Mouse (Mus musculus) erythroblast, adult 5-6 weeks (primary cell): ENCODE results near the gene Vmn1r64. TPM values are rescaled to one million over a fixed set of nuclear protein-coding genes. Genes with fewer than 3 reads are reported as not detected.
"Not testable (repeated sequence)": the region's sequence is repeated elsewhere in the genome, so short reads cannot be mapped to it uniquely, and the experiment has no call there.

ENCODE experiments used
- ATAC-seq: replicated peaks from 2 replicates; pipeline ENCODE4 v1.8.0; 2016; ENCODE audit warnings: moderate number of reproducible peaks, mild to moderate bottlenecking, moderate TSS enrichment, inconsistent platforms; ENCODE audit not compliant: poor library complexity, low FRiP score, severe bottlenecking
- total RNA-seq, 2 experiments: library from RNA; stranded (forward) in 1 of 2; stranded (reverse) in 1 of 2; fragments of 150-400 nt in 1 of 2; fragments of 200-764, 138-1000 nt in 1 of 2; gene quantifications; 2 replicates each; pipeline versions ENCODE4 v1.2.3 to v1.2.4; 2015 to 2017; ENCODE audit warnings: low replicate concordance in 2 of 2

The Vmn1r64 gene
- total RNA-seq (2015; ENCODE audit: low replicate concordance): not detected in 2 replicates
- total RNA-seq (2017; ENCODE audit: low replicate concordance): not detected in 2 replicates

DNA sequence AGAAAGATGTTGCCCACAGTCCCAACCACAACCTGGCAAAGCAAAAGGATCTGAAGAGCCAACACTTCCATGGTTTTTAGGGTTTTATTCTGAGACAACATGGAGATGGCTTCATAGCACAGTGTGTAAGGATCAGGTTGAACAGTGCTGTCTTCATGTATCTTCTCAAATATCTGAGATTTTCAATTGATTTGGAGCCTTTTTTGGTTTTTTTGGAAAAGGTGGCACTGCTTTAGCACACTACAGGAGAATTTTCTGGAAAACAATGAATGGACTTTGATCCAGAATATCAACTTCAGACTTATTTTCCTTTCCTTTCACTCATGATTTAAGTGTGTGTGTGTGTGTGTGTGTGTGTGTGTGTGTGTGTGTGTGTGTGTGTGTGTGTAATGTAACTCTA lies at the start of gene Vmn1r64:
Vmn1r64 (minus strand) TSS at position 101 of the 400 bp plus-strand sequence.
- no peak for ATAC-seq

DNA sequence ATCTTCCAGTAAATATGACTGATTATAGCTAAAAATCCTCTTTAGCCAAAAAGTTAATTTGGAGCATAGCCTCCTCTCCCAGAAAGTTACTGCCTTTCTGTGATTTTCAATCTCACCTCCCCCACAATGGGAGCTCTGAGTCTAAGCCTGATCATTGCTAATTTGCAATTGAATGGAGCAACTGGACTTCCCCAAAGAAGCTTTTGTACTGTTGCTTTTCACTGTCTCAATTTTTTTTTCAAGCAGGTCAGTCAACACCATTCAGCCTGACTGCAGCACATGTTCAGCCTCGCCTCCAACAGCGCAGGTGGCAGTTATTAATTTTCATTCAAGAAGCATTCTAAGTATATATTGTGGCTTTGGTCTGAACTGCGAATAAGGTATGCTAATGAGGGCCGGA lies 14.9 kb upstream of the Vmn1r64 start:
- no peak for ATAC-seq

DNA sequence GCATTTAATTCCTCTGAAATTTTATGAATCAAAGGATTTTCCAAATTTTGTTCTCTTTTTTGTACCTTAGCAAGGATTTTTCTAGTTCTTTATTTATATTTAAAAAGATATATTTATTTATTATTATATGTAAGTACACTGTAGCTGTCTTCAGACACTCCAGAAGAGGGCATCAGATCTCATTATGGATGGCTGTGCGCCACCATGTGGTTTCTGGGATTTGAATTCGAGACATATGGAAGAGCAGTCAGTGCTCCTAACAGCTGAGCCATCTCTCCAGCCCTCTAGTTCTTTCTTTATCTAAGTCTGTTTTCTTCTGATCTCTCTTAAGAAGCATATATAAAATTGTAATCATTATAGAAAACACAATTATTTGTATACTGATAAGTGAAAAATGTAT lies 12.9 kb upstream of the Vmn1r64 start:
- not testable (repeated sequence) for ATAC-seq

Other genes with a start within 250 kb of the Vmn1r64 start
- gene Vmn1r62, start 210.9 kb downstream of the Vmn1r64 start, total RNA-seq (2015; ENCODE audit: low replicate concordance): not detected in 2 replicates
- gene Vmn1r62, start 210.9 kb downstream of the Vmn1r64 start, total RNA-seq (2017; ENCODE audit: low replicate concordance): not detected in 2 replicates
- not detected in 2 replicates for gene Vmn1r63, start 79.1 kb downstream of the Vmn1r64 start, total RNA-seq (2015; ENCODE audit: low replicate concordance)
- not detected in 2 replicates for gene Vmn1r63, start 79.1 kb downstream of the Vmn1r64 start, total RNA-seq (2017; ENCODE audit: low replicate concordance)
- gene Vmn1r65, start 126.5 kb upstream of the Vmn1r64 start, total RNA-seq (2015; ENCODE audit: low replicate concordance): not detected in 2 replicates
- gene Vmn1r65, start 126.5 kb upstream of the Vmn1r64 start, total RNA-seq (2017; ENCODE audit: low replicate concordance): not detected in 2 replicates
- not detected in 2 replicates for gene Nlrp4c, start 160.6 kb upstream of the Vmn1r64 start, total RNA-seq (2015; ENCODE audit: low replicate concordance)
- gene Nlrp4c, start 160.6 kb upstream of the Vmn1r64 start, total RNA-seq (2017; ENCODE audit: low replicate concordance): 0.14 TPM in 1 of 2 replicates, not detected in the other